Mouse (Mus musculus) mature B cell (primary cell): ENCODE results near the gene Leng1.

Experiments used
- in situ Hi-C: fragments of 300-500 bp; cut with MboI; formaldehyde crosslinking; loops from 2 replicates; pipeline ENCODE4 v1.14.3; 2019

The Leng1 gene

DNA sequence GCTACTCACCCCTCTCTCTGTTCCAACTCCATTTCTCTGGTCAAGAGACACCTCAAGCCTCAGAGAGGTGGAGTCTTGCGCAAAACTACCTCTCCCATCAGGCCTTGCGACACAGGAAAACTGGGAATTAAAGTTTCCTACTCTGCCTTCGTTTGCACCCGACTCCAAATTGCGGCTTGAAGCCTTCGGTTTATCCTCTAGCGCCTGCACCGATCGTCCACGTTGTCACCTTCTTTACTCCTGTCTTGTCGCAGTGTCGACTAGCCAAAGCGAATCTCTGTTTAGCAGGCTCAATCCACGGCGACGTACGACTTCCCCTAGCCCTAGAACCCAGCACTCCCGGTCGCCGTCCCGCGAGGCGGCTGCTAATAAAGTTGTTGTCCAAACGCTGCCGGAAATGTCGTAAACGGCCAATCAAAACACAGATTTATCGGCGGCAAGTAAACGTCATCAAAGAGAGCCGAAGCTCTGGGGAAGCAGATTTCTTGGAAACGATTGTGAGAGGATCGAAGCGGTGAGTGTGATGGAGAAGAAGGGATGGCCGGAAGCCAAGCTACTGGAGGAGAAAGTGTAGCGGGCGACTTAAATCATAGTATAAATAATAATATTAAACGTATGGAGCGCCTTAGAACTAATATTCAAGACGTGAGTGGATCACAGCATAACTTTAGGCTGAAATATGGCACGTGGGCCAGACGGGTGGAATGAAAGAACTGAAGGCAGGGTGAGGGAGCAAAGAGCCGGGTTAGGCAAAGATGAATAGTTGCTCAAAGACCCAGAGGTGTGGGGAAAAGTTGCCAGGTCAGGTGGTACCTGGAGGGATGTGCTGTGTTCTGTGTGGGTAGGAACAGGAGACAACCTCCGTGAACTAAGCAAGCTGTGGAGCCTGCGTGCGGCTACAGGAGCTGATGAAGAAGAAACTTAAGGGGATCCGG, 35.8 kb downstream of the Leng1 start, which contains the start of the genes Tfpt and Prpf31:
Gene Tfpt, minus strand, starts transcription at position 387 of the 935 bp plus-strand sequence.
Gene Prpf31, plus strand, starts transcription at position 443 of the 935 bp plus-strand sequence.
- in situ Hi-C loops = no loop called here

DNA sequence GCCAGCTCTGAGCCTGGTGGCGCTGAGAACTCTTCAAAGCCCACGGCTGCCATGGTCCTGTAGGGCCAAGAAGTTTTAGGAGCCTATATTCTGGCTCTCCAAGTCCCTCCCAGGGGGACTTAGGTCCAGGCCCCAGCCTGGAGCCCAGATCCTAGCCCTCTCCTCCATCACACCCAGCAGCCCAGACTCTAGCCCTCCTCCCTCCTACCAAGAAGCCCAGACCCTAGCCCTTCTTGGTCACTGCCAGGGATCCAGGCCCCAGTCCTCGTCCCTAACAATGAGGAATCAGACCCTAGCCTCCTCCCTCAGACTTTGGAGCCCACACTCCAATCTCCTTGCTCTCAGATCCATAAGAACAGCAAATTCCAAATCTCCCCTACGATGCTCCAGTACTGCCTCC, 36.6 kb downstream of the Leng1 start:
- in situ Hi-C loops = no loop called here

DNA sequence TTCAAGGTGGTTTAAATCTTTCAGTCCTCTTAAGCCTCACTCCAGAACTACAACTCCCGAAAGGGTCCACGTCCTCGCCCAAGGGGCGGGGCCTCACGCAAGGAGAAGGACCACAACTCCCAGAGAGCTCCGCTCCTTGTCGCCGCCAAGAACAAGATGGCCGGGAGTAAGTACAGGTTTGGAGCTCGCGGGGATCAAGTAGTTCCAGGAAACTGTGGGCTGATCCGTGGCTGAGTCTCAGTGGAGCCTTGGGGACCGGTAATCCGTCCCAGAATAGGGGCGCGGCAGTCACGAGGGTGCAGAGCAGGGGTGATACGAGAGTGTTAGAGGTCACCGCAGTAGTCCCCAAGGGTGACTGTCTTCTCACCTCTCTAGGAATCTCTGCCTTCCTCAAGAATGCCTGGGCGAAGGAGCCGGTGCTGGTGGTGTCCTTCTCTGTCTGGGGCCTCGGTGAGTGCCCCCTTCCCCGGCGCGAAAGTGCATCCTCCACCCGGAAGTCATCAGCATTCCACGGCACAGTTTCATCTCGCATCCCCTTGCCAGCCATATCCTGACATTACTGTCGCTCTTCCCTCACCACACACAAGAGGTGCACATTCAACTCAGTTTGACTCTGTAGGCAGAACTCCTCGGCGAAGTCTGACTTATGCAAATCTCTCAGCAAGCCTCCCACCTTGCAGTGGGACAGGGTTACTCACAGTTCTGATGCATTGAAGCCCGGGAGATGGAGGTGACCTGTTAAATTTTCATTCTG, 48.2 kb downstream of the Leng1 start, which contains the start of gene Ndufa3:
Gene Ndufa3, plus strand, starts transcription at position 132 of the 754 bp plus-strand sequence.
- in situ Hi-C loops = loop anchor here (10.0 kb wide), 1 partner anchor 57 kb away; the partner anchor contains the start of gene Tmc4

DNA sequence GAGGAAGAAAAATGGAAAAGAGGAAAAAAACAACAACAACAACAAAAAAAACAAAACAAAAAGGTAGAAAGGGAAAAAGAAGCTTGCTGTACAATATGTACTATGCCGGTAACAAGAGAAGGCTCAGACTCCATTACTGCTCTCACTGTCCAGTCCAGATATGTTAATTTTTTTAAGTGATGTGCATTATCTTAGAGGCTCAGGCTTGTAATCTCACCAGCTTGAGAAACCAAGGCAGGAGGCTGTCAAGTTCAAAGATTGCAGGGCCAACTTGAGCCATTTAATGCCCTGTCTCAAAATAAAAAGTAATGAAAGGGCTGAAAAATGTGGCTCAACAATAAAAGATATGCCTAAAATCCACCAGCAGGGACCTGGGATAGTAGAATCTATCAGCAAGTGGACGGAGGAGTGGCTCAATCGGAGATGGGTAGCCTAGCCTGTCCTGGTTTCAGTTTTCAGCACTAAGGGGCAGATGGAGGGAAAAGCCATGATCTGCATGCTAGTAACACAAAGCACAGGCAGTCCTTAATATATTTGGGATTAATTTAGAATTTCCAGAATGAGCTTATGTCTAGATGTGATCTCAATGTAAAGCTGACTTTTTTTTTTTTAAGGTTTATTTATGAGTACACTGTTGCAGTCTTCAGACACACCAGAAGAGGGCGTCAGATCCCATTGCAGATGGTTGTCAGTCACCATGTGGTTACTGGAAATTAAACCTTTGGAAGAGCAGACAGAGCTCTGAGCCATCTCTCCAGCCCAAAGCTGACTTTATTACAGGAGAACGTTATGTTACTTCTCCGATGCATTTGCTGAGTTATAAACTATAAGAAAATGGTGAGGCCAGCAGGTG, 49.0 kb downstream of the Leng1 start:
- in situ Hi-C loops = loop anchor here (10.0 kb wide), 1 partner anchor 58 kb away; the partner anchor contains the start of gene Tmc4

DNA sequence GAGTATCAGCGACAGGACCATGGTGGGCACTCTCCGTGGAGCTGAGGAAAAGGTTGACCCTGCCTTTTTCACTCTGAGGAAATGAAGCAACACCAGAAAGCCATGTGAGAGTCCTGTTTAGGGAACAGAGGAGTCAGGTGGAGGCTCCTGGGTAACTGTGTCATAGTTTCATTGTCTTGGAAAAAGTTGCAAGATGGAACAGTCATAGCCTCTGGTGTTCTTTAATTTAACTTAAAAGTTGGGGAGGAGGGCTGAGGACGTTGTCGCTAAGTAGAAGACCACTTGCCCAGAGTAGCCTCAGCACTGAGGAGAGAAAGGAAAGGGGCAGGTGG, 49.6 kb downstream of the Leng1 start, which contains the start of gene Oscar:
Gene Oscar, minus strand, starts transcription at position 101 of the 332 bp plus-strand sequence.
- in situ Hi-C loops = loop anchor here (10.0 kb wide), 1 partner anchor 59 kb away; the partner anchor contains the start of gene Tmc4

DNA sequence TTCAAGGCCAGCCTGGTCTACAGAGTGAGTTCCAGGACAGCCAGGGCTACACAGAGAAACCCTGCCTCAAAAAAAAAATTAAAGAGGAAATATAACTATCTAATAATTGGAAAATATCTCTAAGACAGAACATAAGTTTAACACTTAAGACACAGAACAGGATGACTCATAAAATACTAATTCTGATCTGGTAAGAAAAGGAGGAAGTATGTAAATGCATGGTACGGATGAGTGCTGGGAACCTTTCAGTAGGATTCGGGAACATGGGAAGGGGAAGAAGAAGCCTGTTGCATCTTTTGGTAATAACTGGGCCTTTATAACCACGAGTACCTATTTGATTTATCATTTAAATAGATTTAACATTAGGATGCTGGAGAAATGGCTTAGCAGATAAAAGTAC, 51.6 kb downstream of the Leng1 start:
- in situ Hi-C loops = loop anchor here (10.0 kb wide), 1 partner anchor 61 kb away; the partner anchor contains the start of gene Tmc4

DNA sequence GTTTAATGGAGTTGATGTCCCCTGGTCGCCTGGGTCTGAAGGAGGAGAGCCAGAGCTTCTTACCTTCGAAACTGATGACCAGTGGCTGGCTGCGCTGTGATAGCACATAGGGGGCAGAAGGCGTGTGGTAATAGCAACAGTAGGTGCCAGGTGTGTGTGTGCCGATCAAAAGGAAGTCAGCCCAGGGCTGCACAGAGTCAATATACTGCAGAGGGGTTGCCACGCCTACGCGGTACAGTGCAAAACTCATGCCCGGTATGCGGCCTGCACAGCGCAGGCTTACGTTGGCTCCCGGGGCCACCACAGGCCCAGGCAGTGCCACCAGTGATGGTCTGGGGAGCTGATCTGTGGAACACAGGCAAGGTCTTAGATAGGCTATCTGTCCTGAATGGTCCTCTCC, 54.6 kb downstream of the Leng1 start:
- in situ Hi-C loops = loop anchor here (10.0 kb wide), 1 partner anchor 64 kb away; the partner anchor contains the start of gene Tmc4

DNA sequence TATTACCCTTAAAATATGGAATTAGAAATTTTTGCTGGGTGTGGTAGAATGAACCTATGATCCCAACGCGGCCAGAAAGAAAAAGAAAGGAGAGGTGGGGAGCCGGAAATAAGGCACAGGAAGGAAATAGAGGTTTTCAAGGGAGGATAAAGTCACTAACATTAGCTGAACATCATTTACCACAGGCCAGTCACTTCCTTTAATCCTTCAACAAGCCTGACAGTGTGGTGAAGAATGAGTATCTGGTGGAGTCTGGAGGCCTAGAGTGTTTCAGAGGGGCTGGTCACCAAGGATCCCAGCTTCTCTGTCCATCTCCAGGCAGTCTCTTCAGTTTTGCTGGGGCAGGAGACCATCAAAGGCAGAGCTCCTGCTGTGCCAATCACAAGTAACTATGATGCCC, 55.2 kb downstream of the Leng1 start:
- in situ Hi-C loops = loop anchor here (10.0 kb wide), 1 partner anchor 64 kb away; the partner anchor contains the start of gene Tmc4
